Mouse (Mus musculus): ENCODE data around the gene Hsd3b7.

- no peak for TF ChIP-seq POLR2A (IDR thresholded peaks at IDR 0.05; ENCODE audit: low read depth, low read length)
- no peak for TF ChIP-seq CTCF (IDR thresholded peaks at IDR 0.05; ENCODE audit: extremely low read depth, insufficient read depth, insufficient read length, insufficient replicate concordance)
Measured at GRCm38 (mm10) chr7:127820836-127821509, 20.6 kb downstream of the Hsd3b7 start.

Data from spleen, adult 2 months (tissue).